ENCODE assay signal across 30 mouse cellular contexts in the genomic region with DNA sequence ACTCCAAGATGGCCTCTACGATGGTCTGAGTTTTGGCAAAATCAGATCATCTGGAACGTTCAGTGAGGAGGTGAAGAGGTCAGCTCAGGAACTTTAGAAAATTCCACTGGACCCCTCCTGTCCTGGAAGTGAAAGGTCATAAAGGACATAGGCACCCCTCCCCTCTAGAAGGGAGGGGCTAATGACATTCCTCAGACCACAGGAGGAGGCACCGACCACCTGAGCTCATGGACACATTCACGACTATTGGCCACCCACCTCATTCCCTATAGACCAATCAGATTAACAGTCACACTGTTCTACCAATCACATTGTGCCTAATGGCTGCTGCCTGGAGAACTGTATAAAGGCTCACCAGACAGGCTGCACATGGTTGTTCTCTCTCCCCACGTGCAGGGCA.
"Had no signal": no experiment of that assay in that cellular context is flagged by ENCODE, and none has a peak within 500 bp of the region (broad histone marks: within the 10 kb centered on the region; RNA-seq: fewer than 3 reads in every experiment).

No protein-coding gene starts in this region.

- H3K27ac ChIP-seq: heart, embryonic 10.5 days; heart, embryonic 13.5 days; heart, embryonic 15.5 days; hindbrain, embryonic 10.5 days; hindbrain, embryonic 12.5 days; hindbrain, embryonic 13.5 days; hindbrain, embryonic 14.5 days; hindbrain, embryonic 15.5 days; hindbrain, postnatal 0 days; intestine, embryonic 15.5 days; kidney, embryonic 15.5 days; kidney, postnatal 0 days; layer of hippocampus, adult 2 months had no signal

- DNase-seq: heart, postnatal 10 days; heart, postnatal 14 days; heart, postnatal 36 days; heart, postnatal 4 days; kidney, adult 11 months; kidney, adult 18-20 months; kidney, adult 2 months; kidney, adult 8-10 months; kidney, adult 9 months; kidney, postnatal 10 days; kidney, postnatal 14 days; kidney, postnatal 25 days; kidney, postnatal 36 days; kidney, postnatal 4 days; layer of hippocampus, adult 9-11 months; layer of hippocampus, postnatal 36 days had no signal

- H3K4me3 ChIP-seq: heart, embryonic 10.5 days; heart, embryonic 12.5 days; heart, embryonic 13.5 days; heart, embryonic 15.5 days; hindbrain, embryonic 10.5 days; hindbrain, embryonic 12.5 days; hindbrain, embryonic 13.5 days; hindbrain, embryonic 15.5 days; intestine, embryonic 15.5 days; kidney, embryonic 15.5 days; layer of hippocampus, adult 2 months had no signal
